ENCODE assay signal across 15 mouse cellular contexts in genomic region chr13:52138331-52138945, GRCm38 (mm10).
DNase-seq lines count a peak whose midpoint lies in the region; ATAC-seq lines count a peak whose summit lies in the region.
"Had no signal": no experiment of that assay in that cellular context is flagged by ENCODE, and none has a peak within 500 bp of the region (broad histone marks: within the 10 kb centered on the region; RNA-seq: fewer than 3 reads in every experiment).

No protein-coding gene starts in this region.

- peak; percentile 20 to 38 for DNase-seq in kidney, postnatal 36 days
- DNase-seq in kidney, adult 18-20 months, result no peak
- peak; percentile 55 for DNase-seq in 3T3-L1 (ENCODE audit: low read depth, low spot score)
- DNase-seq in Muller cell, postnatal 12 days (ENCODE audit: inconsistent ontology term), result peak; percentile 77
- DNase-seq in large intestine, adult 2 months (ENCODE audit: low read depth, low spot score), result peak; percentile 22
- DNase-seq: adrenal gland, postnatal 25 days; cerebellum, adult 18-20 months; cerebellum, adult 9-11 months; cerebellum, postnatal 36 days; gastrocnemius, postnatal 10 days; heart, adult 11 months; heart, postnatal 36 days had no signal

- ATAC-seq in inflammation-experienced regulatory T-cells, adult 6 months, result no peak
- ATAC-seq in granulocyte monocyte progenitor cell, adult 5-6 weeks (replicated peaks; ENCODE audit: poor library complexity, severe bottlenecking), result no peak
- ATAC-seq: hindbrain, embryonic 16.5 days had no signal

- 35% methylated on average over 6 of the region's 6 CpGs for WGBS in large intestine, adult 2 months
